Mouse (Mus musculus) midbrain, postnatal 0 days (tissue): ENCODE results near the gene Wdr19. TPM values are rescaled to one million over a fixed set of nuclear protein-coding genes. Genes with fewer than 3 reads are reported as not detected.
A peak's percentile ranks its signal among the peaks of the same experiment; 100 is the strongest.

Source experiments
- ATAC-seq: fragments of 200-750 bp; cut with Nextera tagmentation; 2 replicates; pipeline ENCODE4 v1.8.0; 2017; ENCODE audit warnings: moderate number of reproducible peaks, mild to moderate bottlenecking, moderate TSS enrichment, moderate library complexity; ENCODE audit not compliant: low FRiP score
- DNase-seq: peaks from one replicate; pipeline ENCODE4 v3.0.0-alpha.2; 2015; ENCODE audit warnings: low spot score
- H3K27ac ChIP-seq: fragments of 300-500 bp; sonication (generic); 2 replicates; pipeline ENCODE4 v1.5.1; 2014; ENCODE audit warnings: low read depth, mild to moderate bottlenecking, low read length, mixed read lengths
- H3K27me3 ChIP-seq: fragments of 300-500 bp; sonication (generic); 2 replicates; pipeline ENCODE4 v1.6.1; 2014; ENCODE audit warnings: low read length, control low read depth, mixed read lengths; ENCODE audit not compliant: insufficient read depth
- H3K36me3 ChIP-seq: fragments of 300-500 bp; sonication (generic); 2 replicates; pipeline ENCODE4 v1.6.1; 2014; ENCODE audit warnings: low read length, control low read depth, mixed read lengths; ENCODE audit not compliant: insufficient read depth
- H3K4me1 ChIP-seq: fragments of 300-500 bp; sonication (generic); 2 replicates; pipeline ENCODE4 v1.6.1; 2014; ENCODE audit warnings: mild to moderate bottlenecking, control low read depth, antibody characterized with exemption, low read length, mixed read lengths; ENCODE audit not compliant: insufficient read depth
- H3K4me2 ChIP-seq: fragments of 300-500 bp; sonication (generic); 2 replicates; pipeline ENCODE4 v1.6.1; 2014; ENCODE audit warnings: low read depth, mild to moderate bottlenecking, low read length, mixed read lengths; ENCODE audit not compliant: poor library complexity, severe bottlenecking
- H3K4me3 ChIP-seq: fragments of 300-500 bp; sonication (generic); 2 replicates; pipeline ENCODE4 v1.5.1; 2014; ENCODE audit warnings: low read depth, mild to moderate bottlenecking, low read length, moderate library complexity
- H3K9ac ChIP-seq: fragments of 300-500 bp; sonication (generic); replicated peaks from 2 replicates; pipeline ENCODE4 v1.6.1; 2014; ENCODE audit warnings: mild to moderate bottlenecking, low read length, moderate library complexity, mixed read lengths; ENCODE audit not compliant: poor library complexity, severe bottlenecking
- H3K9me3 ChIP-seq: fragments of 300-500 bp; sonication (generic); 2 replicates; pipeline ENCODE4 v1.6.1; 2016; ENCODE audit warnings: low read length, control low read depth
- CTCF ChIP-seq: IDR thresholded peaks from 2 replicates; pipeline ENCODE4 v1.5.1; 2016; ENCODE audit warnings: antibody characterized with exemption, mild to moderate bottlenecking
- WGBS: fragments of 180-500 bp; shearing (Covaris S2); extraction: QIAGEN DNeasy Blood & Tissue Kit; methylation state at CpG from one replicate; pipeline ENCODE4 v1.1.7; 2014; 5-methylcytosine and 5-hydroxymethylcytosine counted together
- polyA plus RNA-seq: library from polyadenylated mRNA; unstranded; fragments of >200 nt; fragmentation: Nextera tagmentation; extraction: Ambion mirVana; gene quantifications from 2 replicates; pipeline ENCODE4 v1.2.1, GENCODE M21; 2015
- total RNA-seq: library from RNA; depleted of rRNA; stranded (reverse); fragments of >200 nt; gene quantifications from 2 replicates; pipeline ENCODE4 v1.2.3, GENCODE M21; 2014

The Wdr19 gene
- total and polyA plus RNA-seq, 2 experiments from 2014 or later: 7.6 to 17.0 TPM

DNA sequence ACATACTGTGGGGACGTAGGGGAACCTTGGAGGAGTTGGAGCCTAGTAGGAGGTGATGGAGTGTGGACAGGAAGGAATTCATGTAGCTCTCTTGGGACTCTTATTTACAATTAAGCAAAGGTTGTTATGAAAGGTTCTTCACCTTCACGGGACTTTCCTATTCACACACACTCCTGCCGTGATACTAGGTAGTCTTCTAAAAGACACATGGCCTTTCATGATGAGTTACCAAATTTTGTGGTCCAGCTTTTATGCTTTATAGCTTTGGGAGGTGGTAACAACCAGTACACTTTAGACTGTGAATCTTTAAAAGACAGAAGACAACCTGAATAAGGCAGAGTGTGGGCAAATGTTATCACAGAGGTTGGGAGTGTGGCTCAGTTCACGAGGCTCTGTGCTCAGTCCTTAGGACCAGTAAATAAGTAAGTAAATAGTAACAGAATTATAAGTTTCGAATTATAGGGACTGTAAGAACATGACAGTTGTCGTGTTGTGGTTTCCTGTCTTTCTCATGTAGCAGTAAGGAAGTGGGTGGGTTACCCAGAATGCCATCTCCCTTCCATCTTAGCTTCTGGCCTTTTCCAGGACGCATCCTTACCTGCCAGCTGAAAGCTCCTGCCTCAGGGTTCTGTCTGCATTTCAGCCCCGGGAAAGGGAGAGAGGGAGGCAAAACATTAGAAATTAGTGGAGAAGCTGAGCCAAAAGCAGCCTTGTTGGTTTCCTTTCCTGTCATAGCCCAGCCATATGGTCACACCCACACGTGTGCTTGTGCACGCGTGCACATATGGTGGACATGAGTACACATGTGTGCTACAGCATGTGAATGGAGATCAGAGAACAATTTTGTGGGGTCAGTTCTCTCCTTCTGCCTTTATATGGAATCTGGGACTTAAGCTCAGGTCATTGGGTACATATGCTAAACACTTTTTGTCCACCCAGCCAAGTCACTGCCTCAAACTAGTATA is 18.1 kb downstream of the Wdr19 start:
- Histone ChIP-seq H3K9ac (no peak overlapping the region), H3K4me2 (no peak overlapping the region), H3K27ac (no peak overlapping the region), H3K27me3 (no peaks in the 10 kb centered on the region), H3K4me3 (no peak overlapping the region), H3K36me3 (peaks cover 1% of the 10 kb centered on the region; the same call in 1 of the 2 replicates), H3K9me3 (no peaks in the 10 kb centered on the region), H3K4me1 (no peaks in the 10 kb centered on the region)
- WGBS: 93% methylated on average over 11 of the region's 11 CpGs
- ATAC-seq: no peak
- no peak for DNase-seq
- no peak for TF ChIP-seq CTCF

DNA sequence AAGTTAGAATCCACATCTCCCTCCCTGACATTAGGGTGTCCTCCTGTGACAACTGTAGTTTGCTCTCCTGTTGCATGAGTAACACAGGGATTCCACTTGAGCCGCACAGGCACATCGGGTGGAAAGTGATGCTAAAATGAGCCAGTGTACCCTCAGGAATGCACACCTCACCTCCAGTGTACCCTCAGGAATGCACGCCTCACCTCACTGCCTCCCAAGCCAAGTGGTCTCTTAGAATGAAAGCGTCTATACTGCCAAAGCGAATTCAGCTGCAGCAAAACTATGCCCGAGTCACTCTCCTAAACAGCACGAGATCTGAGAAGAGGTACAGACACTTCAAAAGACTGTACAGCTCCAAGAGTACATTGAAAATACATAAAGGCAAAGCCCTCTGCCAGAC is 21.5 kb downstream of the Wdr19 start:
- DNase-seq (no peak), ATAC-seq (no peak)
- H3K4me3 ChIP-seq: no peak overlapping the region
- no peaks in the 10 kb centered on the region for H3K4me1 ChIP-seq
- H3K9ac ChIP-seq: no peak overlapping the region
- H3K4me2 ChIP-seq: no peak overlapping the region
- H3K9me3 ChIP-seq: no peaks in the 10 kb centered on the region
- peaks cover 25% of the 10 kb centered on the region for H3K36me3 ChIP-seq
- no peak overlapping the region for H3K27ac ChIP-seq
- 87% methylated on average over 7 of the region's 7 CpGs for WGBS
- no peak for TF ChIP-seq CTCF
- H3K27me3 ChIP-seq: no peaks in the 10 kb centered on the region

DNA sequence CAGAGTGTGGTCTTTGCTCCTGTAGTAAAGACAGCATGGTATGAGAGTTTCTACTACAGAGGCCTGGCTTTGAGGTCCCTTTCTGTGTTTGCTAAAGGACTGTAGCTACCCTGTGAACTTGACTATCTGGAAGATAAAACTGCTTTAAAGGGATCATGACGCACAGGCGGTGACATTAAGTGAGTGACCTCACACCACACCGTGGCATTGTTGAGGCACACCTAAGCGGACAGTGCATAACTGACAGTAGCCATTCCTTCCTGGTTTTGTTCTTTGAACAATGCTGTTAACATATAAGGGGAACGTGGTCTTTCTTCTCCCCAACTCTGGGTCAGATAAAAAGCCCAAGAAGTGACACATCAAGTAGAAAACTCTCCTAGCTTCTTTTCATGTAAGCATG is 24.6 kb downstream of the Wdr19 start:
- WGBS: 92% methylated on average over 5 of the region's 5 CpGs
- Histone ChIP-seq H3K4me2 (no peak overlapping the region), H3K36me3 (peaks cover 45% of the 10 kb centered on the region), H3K9ac (no peak overlapping the region), H3K9me3 (no peaks in the 10 kb centered on the region), H3K4me3 (no peak overlapping the region), H3K27me3 (no peaks in the 10 kb centered on the region), H3K27ac (no peak overlapping the region), H3K4me1 (no peaks in the 10 kb centered on the region)
- no peak for TF ChIP-seq CTCF
- ATAC-seq (no peak), DNase-seq (no peak)

DNA sequence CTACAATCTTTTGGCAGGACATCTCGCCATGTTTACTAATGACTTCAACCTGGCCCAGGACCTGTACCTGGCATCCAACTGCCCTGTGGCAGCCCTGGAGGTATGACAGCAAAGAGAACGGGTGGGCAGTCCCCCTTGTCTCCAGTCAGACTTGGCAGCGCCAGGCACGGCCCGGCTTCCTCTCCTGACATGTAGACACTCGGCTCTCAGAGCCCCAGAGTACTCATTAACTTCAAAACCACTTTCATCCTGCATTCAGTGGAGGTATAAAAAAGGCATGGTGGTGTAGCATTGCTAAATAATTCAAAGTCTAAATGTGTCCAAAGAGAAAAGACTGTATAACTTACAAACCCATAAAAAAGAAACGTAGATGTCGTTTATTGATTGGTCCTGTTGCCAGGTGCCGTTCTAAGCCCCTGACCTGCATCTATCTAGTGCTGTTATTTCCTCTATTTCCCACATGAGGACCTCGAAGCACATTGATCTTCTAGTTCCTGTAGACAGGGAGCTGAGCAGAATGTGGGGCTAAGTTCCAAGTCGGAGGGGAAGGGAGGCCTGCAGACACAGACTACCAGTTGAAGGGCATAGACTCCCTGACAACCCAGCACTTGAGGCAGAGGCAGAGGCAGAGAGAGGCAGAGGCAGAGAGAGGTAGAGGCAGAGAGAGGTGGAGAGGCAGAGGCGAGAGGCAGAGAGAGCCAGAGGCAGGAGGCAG is 31.9 kb downstream of the Wdr19 start:
- H3K4me3 ChIP-seq: no peak overlapping the region
- no peak overlapping the region for H3K27ac ChIP-seq
- WGBS: 64% methylated on average over 12 of the region's 12 CpGs
- DNase-seq: no peak
- H3K27me3 ChIP-seq: no peaks in the 10 kb centered on the region
- H3K36me3 ChIP-seq: peaks cover 27% of the 10 kb centered on the region
- no peak for TF ChIP-seq CTCF
- H3K4me1 ChIP-seq: no peaks in the 10 kb centered on the region
- peak; percentile 80 for ATAC-seq
- no peak overlapping the region for H3K4me2 ChIP-seq
- no peak overlapping the region for H3K9ac ChIP-seq
- H3K9me3 ChIP-seq: no peaks in the 10 kb centered on the region

DNA sequence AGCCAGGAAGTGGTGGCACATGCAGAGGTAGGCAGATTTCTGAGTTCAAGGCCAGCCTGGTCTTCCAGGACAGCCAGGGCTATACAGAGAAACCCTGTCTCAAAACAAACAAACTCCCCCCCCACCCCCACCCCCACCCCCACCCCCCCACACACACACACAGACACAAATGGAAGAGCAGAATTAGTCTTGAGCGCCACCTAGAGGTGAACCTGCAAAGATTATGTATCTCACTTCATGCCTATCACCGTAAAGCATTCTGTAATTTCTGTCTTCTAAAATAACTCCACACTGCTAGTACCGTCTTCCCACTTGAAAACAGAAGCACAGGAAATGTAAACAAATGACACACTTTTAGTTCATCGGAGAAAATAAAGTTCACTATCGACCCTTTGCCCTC is 43.2 kb downstream of the Wdr19 start:
- Histone ChIP-seq H3K4me3 (no peak overlapping the region), H3K9me3 (no peaks in the 10 kb centered on the region), H3K9ac (no peak overlapping the region), H3K4me2 (no peak overlapping the region), H3K4me1 (no peaks in the 10 kb centered on the region), H3K36me3 (peaks cover 24% of the 10 kb centered on the region; the same call in 1 of the 2 replicates), H3K27ac (no peak overlapping the region), H3K27me3 (no peaks in the 10 kb centered on the region)
- ATAC-seq (no peak; the same call in 1 of the 2 replicates), DNase-seq (peak; percentile 84)
- TF ChIP-seq CTCF: peak; percentile 69
- 57% methylated on average over 5 of the region's 5 CpGs for WGBS

DNA sequence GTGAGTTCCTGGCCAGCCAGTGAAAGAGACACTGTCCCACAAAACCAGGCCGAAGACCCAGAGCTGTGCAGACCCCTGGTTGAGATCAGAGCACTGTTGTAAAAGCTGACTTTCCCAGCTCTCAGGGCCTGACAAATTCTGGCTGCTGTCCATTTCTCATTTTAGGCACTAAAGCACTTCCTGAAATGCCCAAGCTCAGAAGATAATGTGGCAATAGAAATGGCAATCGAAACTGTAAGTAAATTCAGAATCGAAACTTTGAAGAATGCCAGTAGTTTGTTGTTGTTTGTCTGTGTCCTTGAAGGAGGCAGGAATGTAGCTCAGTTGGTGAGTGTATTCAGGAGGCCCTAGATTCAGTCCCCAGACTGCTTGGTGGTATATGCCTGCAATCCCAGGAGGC is 47.8 kb downstream of the Wdr19 start:
- WGBS: 85% methylated on average over 3 of the region's 3 CpGs
- DNase-seq (no peak), ATAC-seq (no peak)
- H3K4me2 ChIP-seq: no peak overlapping the region
- H3K4me1 ChIP-seq: no peaks in the 10 kb centered on the region
- TF ChIP-seq CTCF: no peak
- H3K27ac ChIP-seq: no peak overlapping the region
- H3K36me3 ChIP-seq: peaks cover 21% of the 10 kb centered on the region; the same call in 1 of the 2 replicates
- no peak overlapping the region for H3K4me3 ChIP-seq
- H3K9ac ChIP-seq: no peak overlapping the region
- no peaks in the 10 kb centered on the region for H3K27me3 ChIP-seq
- H3K9me3 ChIP-seq: no peaks in the 10 kb centered on the region
